Comparison of ENCODE assay signal across 18 mouse cellular contexts in genomic region chr16:25528313-25528712, GRCm38 (mm10).
A peak's percentile ranks its signal among the peaks of the same experiment; 100 is the strongest.
DNase-seq lines count a peak whose midpoint lies in the region; ATAC-seq and TF ChIP-seq lines count a peak whose summit lies in the region.
"Had no signal": no experiment of that assay in that cellular context is flagged by ENCODE, and none has a peak within 500 bp of the region (broad histone marks: within the 10 kb centered on the region; RNA-seq: fewer than 3 reads in every experiment).

No protein-coding gene starts in this region.

- H3K4me3 ChIP-seq in heart, embryonic 12.5 days = no peak overlapping the region
- no peak overlapping the region for H3K4me3 ChIP-seq in intestine, postnatal 0 days (ENCODE audit: low read depth, low read length)
- H3K4me3 ChIP-seq: embryonic facial prominence, embryonic 12.5 days; forebrain, embryonic 15.5 days; heart, embryonic 10.5 days; hindbrain, embryonic 12.5 days had no signal

- ATAC-seq in heart, embryonic 12.5 days (ENCODE audit: insufficient number of reproducible peaks, low FRiP score) = no peak
- ATAC-seq in megakaryocyte, adult 5-6 weeks (ENCODE audit: poor library complexity, severe bottlenecking) = peak; percentile 59
- no peak for ATAC-seq in intestine, postnatal 0 days
- ATAC-seq: forebrain, embryonic 15.5 days; hindbrain, embryonic 16.5 days; inflammation-experienced regulatory T-cells, adult 6 months had no signal

- H3K9ac ChIP-seq in heart, embryonic 12.5 days = no peak overlapping the region
- H3K9ac ChIP-seq in intestine, postnatal 0 days (ENCODE audit: low read depth, low read length) = no peak overlapping the region
- H3K9ac ChIP-seq: embryonic facial prominence, embryonic 12.5 days; forebrain, embryonic 15.5 days; hindbrain, embryonic 12.5 days had no signal

- no peak overlapping the region for H3K4me2 ChIP-seq in heart, embryonic 12.5 days
- no peak overlapping the region for H3K4me2 ChIP-seq in intestine, postnatal 0 days (replicated peaks; ENCODE audit: low read depth)
- H3K4me2 ChIP-seq: embryonic facial prominence, embryonic 12.5 days; forebrain, embryonic 15.5 days; hindbrain, embryonic 12.5 days had no signal

- H3K9me3 ChIP-seq in heart, embryonic 12.5 days (replicated peaks) = no peaks in the 10 kb centered on the region
- H3K9me3 ChIP-seq in intestine, postnatal 0 days (ENCODE audit: control insufficient read depth) = no peaks in the 10 kb centered on the region
- H3K9me3 ChIP-seq: embryonic facial prominence, embryonic 12.5 days; forebrain, embryonic 15.5 days; heart, embryonic 10.5 days; hindbrain, embryonic 12.5 days had no signal

- no peaks in the 10 kb centered on the region for H3K4me1 ChIP-seq in heart, embryonic 12.5 days (replicated peaks)
- H3K4me1 ChIP-seq in intestine, postnatal 0 days (replicated peaks; ENCODE audit: control insufficient read depth, insufficient read depth, low read length) = no peaks in the 10 kb centered on the region
- H3K4me1 ChIP-seq: embryonic facial prominence, embryonic 12.5 days; forebrain, embryonic 15.5 days; heart, embryonic 10.5 days; hindbrain, embryonic 12.5 days had no signal

- no peaks in the 10 kb centered on the region for H3K27me3 ChIP-seq in heart, embryonic 12.5 days (replicated peaks)
- no peaks in the 10 kb centered on the region for H3K27me3 ChIP-seq in intestine, postnatal 0 days (replicated peaks; ENCODE audit: control insufficient read depth, insufficient read depth, low read length)
- H3K27me3 ChIP-seq: embryonic facial prominence, embryonic 12.5 days; forebrain, embryonic 15.5 days; hindbrain, embryonic 12.5 days had no signal

- TF ChIP-seq CTCF in intestine, postnatal 0 days (IDR thresholded peaks at IDR 0.05; ENCODE audit: low read depth) = no peak

- WGBS in heart, embryonic 12.5 days = 72% methylated on average over 2 of the region's 2 CpGs
- 85% methylated on average over 2 of the region's 2 CpGs for WGBS in intestine, postnatal 0 days

- peak; percentile 21 to 46 for DNase-seq in heart, adult 9 months (ENCODE audit: low spot score in 2 of 2)
- peak; percentile 32 for DNase-seq in adipocyte (ENCODE audit: low spot score)
- no peak for DNase-seq in cerebellum, postnatal 10 days
- DNase-seq: adrenal gland, postnatal 14 days; cerebellum, adult 2 months; cerebellum, postnatal 25 days; gastrocnemius, postnatal 36 days; heart, postnatal 4 days; kidney, adult 11 months had no signal

- no peak overlapping the region for H3K27ac ChIP-seq in heart, embryonic 12.5 days (ENCODE audit: poor library complexity, severe bottlenecking)
- H3K27ac ChIP-seq in intestine, postnatal 0 days (ENCODE audit: low read depth, low read length) = no peak overlapping the region
- H3K27ac ChIP-seq: embryonic facial prominence, embryonic 12.5 days; forebrain, embryonic 15.5 days; heart, embryonic 10.5 days; hindbrain, embryonic 12.5 days had no signal

- no peaks in the 10 kb centered on the region for H3K36me3 ChIP-seq in heart, embryonic 12.5 days
- H3K36me3 ChIP-seq in intestine, postnatal 0 days (ENCODE audit: control insufficient read depth, insufficient read depth) = no peaks in the 10 kb centered on the region
- H3K36me3 ChIP-seq: embryonic facial prominence, embryonic 12.5 days; forebrain, embryonic 15.5 days; heart, embryonic 10.5 days; hindbrain, embryonic 12.5 days had no signal

Comparison
In these comparisons a context has a peak if more than half of its experiments do, and no peak if none do; other contexts are left out.
1. DNase-seq: peak in heart, adult 9 months (2 of 2) and adipocyte (single experiment); none in cerebellum, postnatal 10 days (0 of 2).